25 mouse cellular contexts compared by ENCODE assay signal in the genomic region with DNA sequence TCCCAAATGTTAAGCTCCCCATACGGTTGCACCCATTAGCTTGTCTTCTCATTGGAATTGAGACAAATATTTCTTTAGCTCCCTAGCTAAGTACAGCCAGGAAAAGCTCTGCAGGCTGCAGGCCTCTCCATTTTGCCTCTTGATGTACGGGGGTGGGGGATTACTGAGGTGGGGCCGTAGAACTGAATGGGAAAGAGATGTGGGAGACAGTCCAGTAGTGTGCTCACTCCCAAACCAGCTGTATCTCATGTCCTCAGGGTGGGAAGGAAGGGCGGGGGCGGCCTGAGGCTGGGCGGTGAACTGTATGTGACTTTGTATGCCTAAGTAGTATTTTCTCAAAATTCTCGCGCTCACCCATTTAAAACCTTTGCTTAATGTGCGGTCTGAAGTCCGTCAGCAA. TPM values are rescaled to one million over a fixed set of nuclear protein-coding genes. Genes with fewer than 3 reads are reported as not detected.
DNase-seq lines count a peak whose midpoint lies in the region; ATAC-seq and TF ChIP-seq lines count a peak whose summit lies in the region.
"Had no signal": no experiment of that assay in that cellular context is flagged by ENCODE, and none has a peak within 500 bp of the region (broad histone marks: within the 10 kb centered on the region; RNA-seq: fewer than 3 reads in every experiment).

No protein-coding gene starts in this region.

- no peak overlapping the region for H3K4me2 ChIP-seq in heart, embryonic 12.5 days
- H3K4me2 ChIP-seq in stomach, postnatal 0 days (replicated peaks; ENCODE audit: low read depth), result no peak overlapping the region
- H3K4me2 ChIP-seq: forebrain, embryonic 13.5 days; heart, embryonic 11.5 days; heart, embryonic 15.5 days; hindbrain, embryonic 12.5 days; hindbrain, embryonic 15.5 days had no signal

- no peak overlapping the region for H3K27ac ChIP-seq in heart, embryonic 12.5 days (ENCODE audit: poor library complexity, severe bottlenecking)
- peak overlapping the region; percentile 9; the same call in 1 of the 2 replicates for H3K27ac ChIP-seq in stomach, postnatal 0 days (replicated peaks)
- H3K27ac ChIP-seq: forebrain, embryonic 10.5 days; forebrain, embryonic 13.5 days; heart, embryonic 15.5 days; hindbrain, embryonic 12.5 days; hindbrain, embryonic 15.5 days had no signal

- H3K9me3 ChIP-seq in heart, embryonic 12.5 days (replicated peaks), result no peaks in the 10 kb centered on the region
- H3K9me3 ChIP-seq in stomach, postnatal 0 days (ENCODE audit: control insufficient read depth, low read length), result no peaks in the 10 kb centered on the region
- H3K9me3 ChIP-seq: forebrain, embryonic 10.5 days; forebrain, embryonic 13.5 days; G1E; heart, embryonic 15.5 days; hindbrain, embryonic 12.5 days; hindbrain, embryonic 15.5 days had no signal

- H3K27me3 ChIP-seq in heart, embryonic 12.5 days (replicated peaks), result no peaks in the 10 kb centered on the region
- H3K27me3 ChIP-seq in stomach, postnatal 0 days (ENCODE audit: control insufficient read depth, insufficient read depth, low read length), result no peaks in the 10 kb centered on the region
- H3K27me3 ChIP-seq: CH12.LX; forebrain, embryonic 13.5 days; heart, embryonic 15.5 days; hindbrain, embryonic 12.5 days; Patski had no signal

- no peak for TF ChIP-seq CTCF in stomach, postnatal 0 days (IDR thresholded peaks at IDR 0.05; ENCODE audit: low read depth)

- ATAC-seq in heart, embryonic 12.5 days (ENCODE audit: insufficient number of reproducible peaks, low FRiP score), result no peak
- ATAC-seq in stomach, postnatal 0 days (ENCODE audit: low FRiP score, low TSS enrichment), result peak; percentile 59; the same call in 1 of the 2 replicates
- ATAC-seq: forebrain, embryonic 13.5 days; forebrain, embryonic 16.5 days; Patski had no signal

- H3K36me3 ChIP-seq in heart, embryonic 12.5 days, result no peaks in the 10 kb centered on the region
- H3K36me3 ChIP-seq in stomach, postnatal 0 days (ENCODE audit: control insufficient read depth, insufficient read depth, low read length), result no peaks in the 10 kb centered on the region
- H3K36me3 ChIP-seq: forebrain, embryonic 10.5 days; G1E; heart, embryonic 15.5 days; hindbrain, embryonic 12.5 days; hindbrain, embryonic 15.5 days had no signal

- WGBS in heart, embryonic 12.5 days, result 81% methylated on average over 10 of the region's 10 CpGs
- WGBS in stomach, postnatal 0 days, result 49% methylated on average over 10 of the region's 10 CpGs

- no peak overlapping the region for H3K9ac ChIP-seq in heart, embryonic 12.5 days
- no peak overlapping the region for H3K9ac ChIP-seq in stomach, postnatal 0 days (ENCODE audit: low read length)
- H3K9ac ChIP-seq: forebrain, embryonic 13.5 days; heart, embryonic 15.5 days; hindbrain, embryonic 12.5 days; hindbrain, embryonic 15.5 days had no signal

- DNase-seq in gastrocnemius, postnatal 25 days, result peak; percentile 20
- no peak for DNase-seq in gastrocnemius, postnatal 14 days
- peak; percentile 14 for DNase-seq in heart, postnatal 4 days
- DNase-seq in skeletal muscle tissue, adult 2 months (ENCODE audit: low read depth, low spot score), result peak; percentile 34
- DNase-seq in stomach, postnatal 0 days (ENCODE audit: low spot score), result no peak
- no peak for DNase-seq in layer of hippocampus, adult 8-10 months (ENCODE audit: low spot score in 2 of 2)
- DNase-seq: adrenal gland, postnatal 10 days; adrenal gland, postnatal 36 days; B cell, adult 2 months; cerebellum, adult 18-20 months; cerebellum, adult 9-10 months; cerebellum, postnatal 14 days; heart, postnatal 14 days had no signal

- TF ChIP-seq EP300 in stomach, postnatal 0 days (optimal IDR thresholded peaks at IDR 0.05), result no peak

- intact Hi-C loops in gastrocnemius, postnatal 14 days (cut with DNase I; ENCODE audit: low total_unique reads), result no loop called here

- peaks cover 10% of the 10 kb centered on the region; the same call in 1 of the 2 replicates for H3K4me1 ChIP-seq in heart, embryonic 12.5 days (replicated peaks)
- H3K4me1 ChIP-seq in stomach, postnatal 0 days (replicated peaks; ENCODE audit: control insufficient read depth, insufficient read depth), result no peaks in the 10 kb centered on the region

- no peak overlapping the region for H3K4me3 ChIP-seq in heart, embryonic 12.5 days
- no peak overlapping the region; the same call in 1 of the 2 replicates for H3K4me3 ChIP-seq in stomach, postnatal 0 days (ENCODE audit: low read depth, low read length)
- H3K4me3 ChIP-seq: forebrain, embryonic 10.5 days; forebrain, embryonic 13.5 days; heart, embryonic 15.5 days; hindbrain, embryonic 12.5 days; hindbrain, embryonic 15.5 days had no signal

RNA-seq across cellular contexts. Expression of a gene that starts 3.8 kb away (rescaled TPM):
- total RNA-seq in gastrocnemius, postnatal 25 days (2021), result 10 to 100 TPM; 16.3 to 17.4 TPM
- total RNA-seq in gastrocnemius, postnatal 14 days (2021), result 10 to 100 TPM; 40.5 to 50.8 TPM
- 10 to 100 TPM; 24.9 to 30.2 TPM for total RNA-seq in heart, postnatal 4 days (2021)
- polyA plus RNA-seq in heart, embryonic 12.5 days (2016; fragmentation: Nextera tagmentation; extraction: Ambion mirVana), result 3.3 and 3.6 TPM in 2 replicates
- 28.0 and 35.4 TPM in 2 replicates for polyA plus RNA-seq in stomach, postnatal 0 days (2015; fragmentation: Nextera tagmentation; extraction: Ambion mirVana)
- 10 to 100 TPM; 12.7 to 14.1 (median 13.4) TPM for total RNA-seq in layer of hippocampus, adult 8-10 months (2022)
- polyA plus RNA-seq: G1E, Patski had no signal

RNA-seq across cellular contexts. Expression of a gene that starts 26.0 kb away (rescaled TPM):
- under 1 TPM; 0.36 to 0.67 TPM for total RNA-seq in gastrocnemius, postnatal 25 days (2021)
- under 1 TPM; 0.40 to 0.74 TPM for total RNA-seq in gastrocnemius, postnatal 14 days (2021)
- total RNA-seq in heart, postnatal 4 days (2021), result under 1 TPM; 0.52 to 0.57 TPM
- 0.53 and 4.5 TPM in 2 replicates for polyA plus RNA-seq in heart, embryonic 12.5 days (2016; fragmentation: Nextera tagmentation; extraction: Ambion mirVana)
- 9.0 and 11.3 TPM in 2 replicates for polyA plus RNA-seq in stomach, postnatal 0 days (2015; fragmentation: Nextera tagmentation; extraction: Ambion mirVana)
- total RNA-seq in layer of hippocampus, adult 8-10 months (2022), result 1 to 10 TPM; 1.6 to 2.7 (median 2.1) TPM
- total RNA-seq: CH12.LX; hematopoietic stem cell, adult 5-6 weeks had no signal
- polyA plus RNA-seq: G1E had no signal

Comparison
In these comparisons a context has a peak if more than half of its experiments do, and no peak if none do; other contexts are left out.
1. DNase-seq: peak in gastrocnemius, postnatal 25 days (single experiment), heart, postnatal 4 days (single experiment) and skeletal muscle tissue, adult 2 months (single experiment); none in gastrocnemius, postnatal 14 days (single experiment), stomach, postnatal 0 days (single experiment) and layer of hippocampus, adult 8-10 months (0 of 2).